8 mouse cellular contexts compared by ENCODE assay signal in the genomic region with DNA sequence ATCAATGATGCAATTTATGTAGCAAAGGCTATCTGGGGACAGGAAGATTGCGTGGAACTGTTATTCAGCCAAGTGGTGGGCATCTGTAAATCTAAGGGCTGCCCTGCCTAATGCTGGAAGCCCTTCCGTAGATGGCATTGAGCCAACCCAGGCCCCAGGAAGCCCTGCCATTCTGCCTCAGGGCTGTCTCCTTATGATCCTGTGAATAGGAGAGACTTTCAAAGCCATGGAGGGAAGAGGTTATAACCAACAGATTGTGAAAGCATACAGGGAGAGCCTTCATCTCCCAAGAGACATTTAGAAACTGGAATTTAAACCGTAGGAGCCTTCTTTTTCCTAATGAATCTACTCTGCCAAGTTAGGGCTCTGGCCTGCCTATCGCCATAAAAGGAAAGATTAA. TPM values are rescaled to one million over a fixed set of nuclear protein-coding genes. Genes with fewer than 3 reads are reported as not detected.
A peak's percentile ranks its signal among the peaks of the same experiment; 100 is the strongest.
DNase-seq lines count a peak whose midpoint lies in the region; ATAC-seq and TF ChIP-seq lines count a peak whose summit lies in the region.

No protein-coding gene starts in this region.

- peak overlapping the region; percentile 89 for H3K27ac ChIP-seq in embryonic fibroblast, embryonic 13.5 days (ENCODE audit: insufficient read depth, low read length)
- H3K27ac ChIP-seq in hindbrain, postnatal 0 days, result no peak overlapping the region; the same call in 1 of the 2 replicates

- no peak for TF ChIP-seq CTCF in embryonic fibroblast, embryonic 13.5 days (IDR thresholded peaks at IDR 0.05; ENCODE audit: borderline replicate concordance, insufficient read depth, low read length)
- TF ChIP-seq CTCF in hindbrain, postnatal 0 days (IDR thresholded peaks at IDR 0.05; ENCODE audit: low read depth), result no peak

- H3K27me3 ChIP-seq in megakaryocyte, embryonic 14.5 days (replicated peaks), result no peaks in the 10 kb centered on the region
- H3K27me3 ChIP-seq in hindbrain, postnatal 0 days (ENCODE audit: insufficient read depth, low read length), result no peaks in the 10 kb centered on the region

- peak overlapping the region; percentile 34; the same call in 1 of the 2 replicates for H3K4me2 ChIP-seq in hindbrain, postnatal 0 days (ENCODE audit: low read depth, low read length)

- no peak; the same call in 1 of the 2 replicates for TF ChIP-seq POLR2A in embryonic fibroblast, embryonic 13.5 days (IDR thresholded peaks at IDR 0.05; ENCODE audit: low read depth, low read length)

- H3K9me3 ChIP-seq in megakaryocyte, embryonic 14.5 days, result no peaks in the 10 kb centered on the region
- no peaks in the 10 kb centered on the region for H3K9me3 ChIP-seq in hindbrain, postnatal 0 days (ENCODE audit: low read length)

- peak; percentile 68 for DNase-seq in hindbrain, postnatal 0 days (ENCODE audit: low spot score)
- DNase-seq in lung, adult 18-20 months, result peak; percentile 57 to 74
- no peak for DNase-seq in c-Kit-positive CD71-positive TER-119-positive erythroid progenitor cells, embryonic 14.5 days (ENCODE audit: low spot score)
- no peak for DNase-seq in left cerebral cortex, postnatal 14 days (ENCODE audit: low spot score in 2 of 2)
- DNase-seq in layer of hippocampus, adult 9-10 months (ENCODE audit: low spot score), result no peak

- peaks cover 63% of the 10 kb centered on the region for H3K4me1 ChIP-seq in megakaryocyte, embryonic 14.5 days
- H3K4me1 ChIP-seq in embryonic fibroblast, embryonic 13.5 days (ENCODE audit: control insufficient read depth, insufficient read depth, low read length), result peaks cover 10% of the 10 kb centered on the region; the same call in 1 of the 2 replicates
- no peaks in the 10 kb centered on the region; the same call in 1 of the 2 replicates for H3K4me1 ChIP-seq in hindbrain, postnatal 0 days (ENCODE audit: insufficient read depth, low read length)

- H3K4me3 ChIP-seq in megakaryocyte, embryonic 14.5 days (replicated peaks), result peak overlapping the region; percentile 94
- peak overlapping the region; percentile 48 for H3K4me3 ChIP-seq in embryonic fibroblast, embryonic 13.5 days (ENCODE audit: insufficient read depth, low read length)
- peak overlapping the region; percentile 3; the same call in 1 of the 2 replicates for H3K4me3 ChIP-seq in hindbrain, postnatal 0 days (ENCODE audit: low read length)

- intact Hi-C loops in left cerebral cortex, postnatal 14 days (cut with DNase I), result no loop called here

- ATAC-seq in megakaryocyte, adult 5-6 weeks (ENCODE audit: poor library complexity, severe bottlenecking), result no peak
- ATAC-seq in hindbrain, postnatal 0 days, result peak; percentile 71

- H3K36me3 ChIP-seq in megakaryocyte, embryonic 14.5 days (replicated peaks; ENCODE audit: low read length), result peaks cover 11% of the 10 kb centered on the region
- H3K36me3 ChIP-seq in hindbrain, postnatal 0 days (ENCODE audit: insufficient read depth, low read length), result no peaks in the 10 kb centered on the region

- 23% methylated on average over 4 of the region's 4 CpGs for WGBS in hindbrain, postnatal 0 days

- H3K9ac ChIP-seq in hindbrain, postnatal 0 days (replicated peaks; ENCODE audit: low read length), result no peak overlapping the region

RNA-seq across cellular contexts. Expression of a gene that starts 1.7 kb away (rescaled TPM):
- 22.5 and 55.0 TPM in 2 replicates for polyA plus RNA-seq in megakaryocyte, embryonic 14.5 days (2012; ENCODE audit: insufficient read depth, low replicate concordance)
- total RNA-seq in megakaryocyte, adult 5-6 weeks (2015), result not detected in 2 replicates
- total RNA-seq in megakaryocyte, adult 5-6 weeks (2017), result 0.33 TPM in 1 of 2 replicates, not detected in the other
- 66.9 and 166 TPM in 2 replicates for polyA plus RNA-seq in embryonic fibroblast, embryonic 13.5 days (2011; ENCODE audit: insufficient read length, low read depth, missing spikeins)
- total RNA-seq in hindbrain, postnatal 0 days (2014; rRNA removed), result 8.5 and 8.6 TPM in 2 replicates
- 9.5 and 10.6 TPM in 2 replicates for polyA plus RNA-seq in hindbrain, postnatal 0 days (2015; fragmentation: Nextera tagmentation; extraction: Ambion mirVana)
- 1 to 10 TPM; 7.1 to 8.8 TPM for total RNA-seq in left cerebral cortex, postnatal 14 days (2021)

Comparison
In these comparisons a context has a peak if more than half of its experiments do, and no peak if none do; other contexts are left out.
1. H3K4me3 ChIP-seq: peak in every context shown above with its lines; median percentile 94 in megakaryocyte, embryonic 14.5 days; 48 in embryonic fibroblast, embryonic 13.5 days; 3 in hindbrain, postnatal 0 days.
2. DNase-seq: peak in hindbrain, postnatal 0 days (single experiment) and lung, adult 18-20 months (2 of 2); none in c-Kit-positive CD71-positive TER-119-positive erythroid progenitor cells, embryonic 14.5 days (single experiment), left cerebral cortex, postnatal 14 days (0 of 2) and layer of hippocampus, adult 9-10 months (single experiment).